Mouse (Mus musculus): ENCODE data around the gene Uox. TPM values are rescaled to one million over a fixed set of nuclear protein-coding genes. Genes with fewer than 3 reads are reported as not detected.

The Uox gene
- polyA plus RNA-seq, 1 experiment from 2014 or later: 1.8 TPM

- no peak overlapping the region for H3K9ac ChIP-seq (ENCODE audit: low read depth, low read length)
- H3K27me3 ChIP-seq (replicated peaks; ENCODE audit: control insufficient read depth, insufficient read depth, low read length): no peaks in the 10 kb centered on the region
- H3K36me3 ChIP-seq (ENCODE audit: control insufficient read depth, insufficient read depth, low read length): no peaks in the 10 kb centered on the region
- ATAC-seq: no peak
- WGBS: 87% methylated on average over 3 of the region's 3 CpGs
- H3K4me3 ChIP-seq (ENCODE audit: low read length): no peak overlapping the region
- no peaks in the 10 kb centered on the region for H3K9me3 ChIP-seq (ENCODE audit: control insufficient read depth, low read length)
- no peaks in the 10 kb centered on the region for H3K4me1 ChIP-seq (ENCODE audit: control insufficient read depth, insufficient read depth, low read length)
- no peak overlapping the region for H3K27ac ChIP-seq (ENCODE audit: low read length)
- H3K4me2 ChIP-seq (ENCODE audit: low read depth, low read length): no peak overlapping the region
Measured at GRCm38 (mm10) chr3:146580039-146580729, 10.0 kb downstream of the Uox start.

- Histone ChIP-seq H3K4me2 (ENCODE audit: low read depth, low read length) (no peak overlapping the region), H3K9ac (ENCODE audit: low read depth, low read length) (no peak overlapping the region), H3K4me1 (ENCODE audit: control insufficient read depth, insufficient read depth, low read length) (no peaks in the 10 kb centered on the region), H3K36me3 (ENCODE audit: control insufficient read depth, insufficient read depth, low read length) (no peaks in the 10 kb centered on the region), H3K9me3 (ENCODE audit: control insufficient read depth, low read length) (no peaks in the 10 kb centered on the region), H3K27ac (ENCODE audit: low read length) (no peak overlapping the region), H3K4me3 (ENCODE audit: low read length) (no peak overlapping the region), H3K27me3 (replicated peaks; ENCODE audit: control insufficient read depth, insufficient read depth, low read length) (no peaks in the 10 kb centered on the region)
- ATAC-seq: no peak
- 80% methylated on average over 4 of the region's 4 CpGs for WGBS
Measured at GRCm38 (mm10) chr3:146583478-146583877, 13.3 kb downstream of the Uox start.

GRCm38 (mm10) chr3:146583908-146584307 lies 13.7 kb downstream of the Uox start:
- 67% methylated on average over 5 of the region's 5 CpGs for WGBS
- Histone ChIP-seq H3K27me3 (replicated peaks; ENCODE audit: control insufficient read depth, insufficient read depth, low read length) (no peaks in the 10 kb centered on the region), H3K36me3 (ENCODE audit: control insufficient read depth, insufficient read depth, low read length) (no peaks in the 10 kb centered on the region), H3K27ac (ENCODE audit: low read length) (no peak overlapping the region), H3K4me1 (ENCODE audit: control insufficient read depth, insufficient read depth, low read length) (no peaks in the 10 kb centered on the region), H3K4me2 (ENCODE audit: low read depth, low read length) (no peak overlapping the region), H3K4me3 (ENCODE audit: low read length) (no peak overlapping the region), H3K9ac (ENCODE audit: low read depth, low read length) (no peak overlapping the region), H3K9me3 (ENCODE audit: control insufficient read depth, low read length) (no peaks in the 10 kb centered on the region)
- ATAC-seq: no peak

GRCm38 (mm10) chr3:146586616-146587015 lies 16.4 kb downstream of the Uox start:
- H3K9ac ChIP-seq (ENCODE audit: low read depth, low read length): no peak overlapping the region
- no peaks in the 10 kb centered on the region for H3K27me3 ChIP-seq (replicated peaks; ENCODE audit: control insufficient read depth, insufficient read depth, low read length)
- WGBS: 94% methylated on average over 14 of the region's 14 CpGs
- no peaks in the 10 kb centered on the region for H3K4me1 ChIP-seq (ENCODE audit: control insufficient read depth, insufficient read depth, low read length)
- ATAC-seq: no peak
- no peak overlapping the region for H3K4me2 ChIP-seq (ENCODE audit: low read depth, low read length)
- H3K27ac ChIP-seq (ENCODE audit: low read length): no peak overlapping the region
- no peaks in the 10 kb centered on the region for H3K9me3 ChIP-seq (ENCODE audit: control insufficient read depth, low read length)
- H3K4me3 ChIP-seq (ENCODE audit: low read length): no peak overlapping the region
- H3K36me3 ChIP-seq (ENCODE audit: control insufficient read depth, insufficient read depth, low read length): no peaks in the 10 kb centered on the region

GRCm38 (mm10) chr3:146589523-146589922 lies 19.3 kb downstream of the Uox start:
- no peak overlapping the region for H3K27ac ChIP-seq (ENCODE audit: low read length)
- no peaks in the 10 kb centered on the region for H3K4me1 ChIP-seq (ENCODE audit: control insufficient read depth, insufficient read depth, low read length)
- H3K4me3 ChIP-seq (ENCODE audit: low read length): no peak overlapping the region
- WGBS: 78% methylated on average over 6 of the region's 6 CpGs
- H3K27me3 ChIP-seq (replicated peaks; ENCODE audit: control insufficient read depth, insufficient read depth, low read length): no peaks in the 10 kb centered on the region
- H3K9ac ChIP-seq (ENCODE audit: low read depth, low read length): no peak overlapping the region
- no peak overlapping the region for H3K4me2 ChIP-seq (ENCODE audit: low read depth, low read length)
- no peaks in the 10 kb centered on the region for H3K9me3 ChIP-seq (ENCODE audit: control insufficient read depth, low read length)
- no peak for ATAC-seq
- no peaks in the 10 kb centered on the region for H3K36me3 ChIP-seq (ENCODE audit: control insufficient read depth, insufficient read depth, low read length)

GRCm38 (mm10) chr3:146591159-146591558 lies 20.9 kb downstream of the Uox start:
- no peak overlapping the region for H3K4me3 ChIP-seq (ENCODE audit: low read length)
- ATAC-seq: no peak
- H3K27me3 ChIP-seq (replicated peaks; ENCODE audit: control insufficient read depth, insufficient read depth, low read length): no peaks in the 10 kb centered on the region
- H3K36me3 ChIP-seq (ENCODE audit: control insufficient read depth, insufficient read depth, low read length): no peaks in the 10 kb centered on the region
- H3K9me3 ChIP-seq (ENCODE audit: control insufficient read depth, low read length): no peaks in the 10 kb centered on the region
- H3K27ac ChIP-seq (ENCODE audit: low read length): no peak overlapping the region
- no peak overlapping the region for H3K4me2 ChIP-seq (ENCODE audit: low read depth, low read length)
- no peaks in the 10 kb centered on the region for H3K4me1 ChIP-seq (ENCODE audit: control insufficient read depth, insufficient read depth, low read length)
- 84% methylated on average over 7 of the region's 7 CpGs for WGBS
- H3K9ac ChIP-seq (ENCODE audit: low read depth, low read length): no peak overlapping the region

GRCm38 (mm10) chr3:146591601-146592000 lies 21.4 kb downstream of the Uox start:
- Histone ChIP-seq H3K4me3 (ENCODE audit: low read length) (no peak overlapping the region), H3K9me3 (ENCODE audit: control insufficient read depth, low read length) (no peaks in the 10 kb centered on the region), H3K4me1 (ENCODE audit: control insufficient read depth, insufficient read depth, low read length) (no peaks in the 10 kb centered on the region), H3K27ac (ENCODE audit: low read length) (no peak overlapping the region), H3K27me3 (replicated peaks; ENCODE audit: control insufficient read depth, insufficient read depth, low read length) (no peaks in the 10 kb centered on the region), H3K4me2 (ENCODE audit: low read depth, low read length) (no peak overlapping the region), H3K9ac (ENCODE audit: low read depth, low read length) (no peak overlapping the region), H3K36me3 (ENCODE audit: control insufficient read depth, insufficient read depth, low read length) (no peaks in the 10 kb centered on the region)
- WGBS: 62% methylated on average over 2 of the region's 2 CpGs
- ATAC-seq: no peak

GRCm38 (mm10) chr3:146595440-146595839 lies 25.2 kb downstream of the Uox start:
- Histone ChIP-seq H3K9me3 (ENCODE audit: control insufficient read depth, low read length) (no peaks in the 10 kb centered on the region), H3K27ac (ENCODE audit: low read length) (no peak overlapping the region), H3K4me2 (ENCODE audit: low read depth, low read length) (no peak overlapping the region), H3K4me3 (ENCODE audit: low read length) (no peak overlapping the region), H3K36me3 (ENCODE audit: control insufficient read depth, insufficient read depth, low read length) (no peaks in the 10 kb centered on the region), H3K27me3 (replicated peaks; ENCODE audit: control insufficient read depth, insufficient read depth, low read length) (no peaks in the 10 kb centered on the region), H3K9ac (ENCODE audit: low read depth, low read length) (no peak overlapping the region), H3K4me1 (ENCODE audit: control insufficient read depth, insufficient read depth, low read length) (no peaks in the 10 kb centered on the region)
- ATAC-seq: no peak
- WGBS: 80% methylated on average over 6 of the region's 6 CpGs

GRCm38 (mm10) chr3:146596387-146596786 lies 26.2 kb downstream of the Uox start:
- no peaks in the 10 kb centered on the region for H3K4me1 ChIP-seq (ENCODE audit: control insufficient read depth, insufficient read depth, low read length)
- no peak overlapping the region for H3K27ac ChIP-seq (ENCODE audit: low read length)
- no peak overlapping the region for H3K9ac ChIP-seq (ENCODE audit: low read depth, low read length)
- no peak for ATAC-seq
- no peak overlapping the region for H3K4me2 ChIP-seq (ENCODE audit: low read depth, low read length)
- H3K4me3 ChIP-seq (ENCODE audit: low read length): no peak overlapping the region
- no peaks in the 10 kb centered on the region for H3K36me3 ChIP-seq (ENCODE audit: control insufficient read depth, insufficient read depth, low read length)
- 85% methylated on average over 8 of the region's 8 CpGs for WGBS
- H3K27me3 ChIP-seq (replicated peaks; ENCODE audit: control insufficient read depth, insufficient read depth, low read length): no peaks in the 10 kb centered on the region
- H3K9me3 ChIP-seq (ENCODE audit: control insufficient read depth, low read length): no peaks in the 10 kb centered on the region

- WGBS: 89% methylated on average over 7 of the region's 7 CpGs
- no peak overlapping the region for H3K27ac ChIP-seq (ENCODE audit: low read length)
- no peak overlapping the region for H3K4me3 ChIP-seq (ENCODE audit: low read length)
- no peaks in the 10 kb centered on the region for H3K9me3 ChIP-seq (ENCODE audit: control insufficient read depth, low read length)
- no peaks in the 10 kb centered on the region for H3K36me3 ChIP-seq (ENCODE audit: control insufficient read depth, insufficient read depth, low read length)
- no peak overlapping the region for H3K9ac ChIP-seq (ENCODE audit: low read depth, low read length)
- no peak for ATAC-seq
- no peaks in the 10 kb centered on the region for H3K27me3 ChIP-seq (replicated peaks; ENCODE audit: control insufficient read depth, insufficient read depth, low read length)
- no peak overlapping the region for H3K4me2 ChIP-seq (ENCODE audit: low read depth, low read length)
- no peaks in the 10 kb centered on the region for H3K4me1 ChIP-seq (ENCODE audit: control insufficient read depth, insufficient read depth, low read length)
Measured at GRCm38 (mm10) chr3:146596864-146597263, 26.6 kb downstream of the Uox start.
